Mouse (Mus musculus) kidney, postnatal 0 days (tissue): Measurements from ENCODE around the gene Rab1b. TPM values are rescaled to one million over a fixed set of nuclear protein-coding genes. Genes with fewer than 3 reads are reported as not detected.

Experiments used
- ATAC-seq: fragments of 200-750 bp; cut with Nextera tagmentation; replicated peaks from 2 replicates; pipeline ENCODE4 v1.8.0; 2017; ENCODE audit warnings: low read depth, moderate number of reproducible peaks, moderate TSS enrichment, moderate library complexity; ENCODE audit not compliant: low FRiP score
- DNase-seq: peaks from one replicate; pipeline ENCODE4 v3.0.0-alpha.2; 2016; ENCODE audit warnings: low spot score
- H3K27ac ChIP-seq: fragments of 300-500 bp; sonication (generic); 2 replicates; pipeline ENCODE4 v1.5.1; 2014; ENCODE audit warnings: mild to moderate bottlenecking
- H3K27me3 ChIP-seq: fragments of 300-500 bp; sonication (generic); 2 replicates; pipeline ENCODE4 v1.6.1; 2014; ENCODE audit warnings: low read length, mixed read lengths; ENCODE audit not compliant: insufficient read depth
- H3K36me3 ChIP-seq: fragments of 300-500 bp; sonication (generic); 2 replicates; pipeline ENCODE4 v1.6.1; 2014; ENCODE audit warnings: low read length, mixed read lengths; ENCODE audit not compliant: insufficient read depth
- H3K4me1 ChIP-seq: fragments of 300-500 bp; sonication (generic); replicated peaks from 2 replicates; pipeline ENCODE4 v1.6.1; 2014; ENCODE audit warnings: antibody characterized with exemption, low read length, mixed read lengths; ENCODE audit not compliant: insufficient read depth
- H3K4me2 ChIP-seq: fragments of 300-500 bp; sonication (generic); 2 replicates; pipeline ENCODE4 v1.6.1; 2014; ENCODE audit warnings: mild to moderate bottlenecking, low read length, moderate library complexity, mixed read lengths
- H3K4me3 ChIP-seq: fragments of 300-500 bp; sonication (generic); replicated peaks from 2 replicates; pipeline ENCODE4 v1.5.1; 2014; ENCODE audit warnings: low read depth, low read length
- H3K9ac ChIP-seq: fragments of 300-500 bp; sonication (generic); 2 replicates; pipeline ENCODE4 v1.6.1; 2014; ENCODE audit warnings: low read depth, low read length
- H3K9me3 ChIP-seq: fragments of 300-500 bp; sonication (generic); replicated peaks from 2 replicates; pipeline ENCODE4 v1.6.1; 2016; ENCODE audit warnings: low read length, inconsistent platforms, mixed read lengths
- CTCF ChIP-seq: IDR thresholded peaks from 2 replicates; pipeline ENCODE4 v1.5.1; 2016; ENCODE audit warnings: antibody characterized with exemption, low read depth, mild to moderate bottlenecking, moderate library complexity
- WGBS: fragments of 180-500 bp; shearing (Covaris S2); extraction: QIAGEN DNeasy Blood & Tissue Kit; methylation state at CpG from one replicate; pipeline ENCODE4 v1.1.7; 2014; 5-methylcytosine and 5-hydroxymethylcytosine counted together
- polyA plus RNA-seq: library from polyadenylated mRNA; unstranded; fragments of >200 nt; fragmentation: Nextera tagmentation; extraction: Ambion mirVana; gene quantifications from 2 replicates; pipeline ENCODE4 v1.2.1, GENCODE M21; 2015

Rab1b gene
- polyA plus RNA-seq, 1 experiment from 2014 or later = 270 TPM

DNA sequence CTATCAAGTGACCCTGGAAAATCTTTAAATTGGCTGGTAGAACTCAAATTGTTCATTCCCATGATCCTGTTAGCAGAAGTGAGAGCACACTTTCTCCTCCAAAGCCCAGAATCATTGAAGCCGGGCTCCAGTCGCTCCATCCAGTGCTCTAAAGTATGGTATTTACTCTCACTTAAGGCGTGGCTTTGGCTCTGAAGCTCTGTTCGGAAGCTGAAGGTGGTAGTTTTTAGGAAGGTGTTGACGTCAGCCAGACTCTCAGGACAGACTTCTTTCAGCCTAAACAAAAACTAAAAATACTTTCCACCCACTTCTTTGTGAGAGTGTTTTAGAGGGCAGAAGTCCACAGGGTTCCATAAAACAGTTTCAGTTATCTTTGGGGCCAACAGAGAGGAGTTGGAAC lies 33.4 kb downstream of the Rab1b start:
- no peaks in the 10 kb centered on the region for H3K27me3 ChIP-seq
- no peak for TF ChIP-seq CTCF
- DNase-seq (no peak), ATAC-seq (no peak)
- WGBS = 34% methylated on average over 5 of the region's 5 CpGs
- H3K4me2 ChIP-seq = no peak overlapping the region
- H3K9ac ChIP-seq = no peak overlapping the region
- no peak overlapping the region for H3K27ac ChIP-seq
- no peaks in the 10 kb centered on the region for H3K36me3 ChIP-seq
- H3K9me3 ChIP-seq = no peaks in the 10 kb centered on the region
- no peak overlapping the region for H3K4me3 ChIP-seq
- peaks cover 7% of the 10 kb centered on the region for H3K4me1 ChIP-seq

DNA sequence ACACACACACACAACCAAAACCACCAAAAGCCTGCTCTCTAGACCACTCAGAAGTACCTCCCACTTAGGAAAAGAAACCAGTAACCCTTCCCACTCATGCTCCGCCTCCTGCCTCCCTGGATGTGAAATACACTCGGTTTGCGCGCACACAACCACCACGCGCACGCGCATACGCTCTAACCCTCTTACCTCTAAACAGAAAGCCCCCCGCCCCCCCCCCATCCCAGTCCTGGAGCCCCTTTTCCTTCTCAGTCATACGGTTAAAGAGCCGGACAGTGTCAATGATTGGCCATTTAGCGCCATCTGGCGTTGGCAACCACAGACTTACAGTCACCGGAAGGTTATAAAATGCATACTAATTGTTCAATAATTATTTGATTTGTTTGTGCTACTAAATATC lies 33.8 kb downstream of the Rab1b start:
- Histone ChIP-seq H3K9ac (no peak overlapping the region), H3K4me2 (peak overlapping the region; percentile 86), H3K27me3 (no peaks in the 10 kb centered on the region), H3K27ac (no peak overlapping the region), H3K9me3 (no peaks in the 10 kb centered on the region), H3K36me3 (no peaks in the 10 kb centered on the region), H3K4me3 (peak overlapping the region; percentile 49; the same call in 1 of the 2 replicates), H3K4me1 (peaks cover 12% of the 10 kb centered on the region)
- WGBS = 1% methylated on average over 15 of the region's 15 CpGs
- ATAC-seq (peak; percentile 30; the same call in 1 of the 2 replicates), DNase-seq (peak; percentile 85)
- TF ChIP-seq CTCF = peak; percentile 72

DNA sequence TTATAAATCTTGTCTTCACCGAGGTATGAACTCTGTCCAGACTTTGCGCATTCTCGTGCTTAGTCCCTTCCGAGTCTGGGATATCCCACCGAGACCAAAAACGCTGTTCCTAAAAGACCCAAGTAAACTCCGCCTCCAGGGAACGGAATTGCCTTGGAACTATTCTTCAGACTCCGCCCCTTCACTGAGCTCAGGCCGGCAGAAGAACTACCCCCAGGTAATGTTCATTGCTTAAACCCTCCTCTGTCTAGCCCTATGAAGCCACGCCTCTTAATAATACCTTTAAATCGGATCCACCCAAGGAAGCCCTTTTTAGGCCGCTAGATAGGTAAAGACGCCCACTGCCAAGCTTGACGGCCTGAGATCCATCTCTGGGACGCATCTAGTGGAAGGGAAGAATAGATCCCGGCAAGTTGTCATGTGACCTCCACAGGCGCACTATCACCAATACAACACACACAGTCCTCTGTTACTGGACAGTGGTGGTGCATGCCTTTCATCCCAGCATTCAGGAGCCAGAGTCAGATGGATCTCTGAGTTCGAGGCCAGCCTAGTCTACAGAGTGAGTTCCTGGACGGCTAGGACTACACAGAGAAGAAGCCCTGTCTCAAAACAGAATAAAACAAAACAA lies 34.4 kb downstream of the Rab1b start:
- Histone ChIP-seq H3K4me1 (peaks cover 17% of the 10 kb centered on the region), H3K4me3 (peak overlapping the region; percentile 49), H3K27me3 (no peaks in the 10 kb centered on the region), H3K9ac (0 out of 2 replicates have a peak overlapping the region, but pooled peaks have one; percentile 32), H3K9me3 (no peaks in the 10 kb centered on the region), H3K27ac (peak overlapping the region; percentile 76; the same call in 1 of the 2 replicates), H3K4me2 (peak overlapping the region; percentile 86), H3K36me3 (no peaks in the 10 kb centered on the region)
- peak; percentile 5; the same call in 1 of the 2 replicates for ATAC-seq
- 2% methylated on average over 20 of the region's 20 CpGs for WGBS
- DNase-seq = peak; percentile 80
- no peak for TF ChIP-seq CTCF

DNA sequence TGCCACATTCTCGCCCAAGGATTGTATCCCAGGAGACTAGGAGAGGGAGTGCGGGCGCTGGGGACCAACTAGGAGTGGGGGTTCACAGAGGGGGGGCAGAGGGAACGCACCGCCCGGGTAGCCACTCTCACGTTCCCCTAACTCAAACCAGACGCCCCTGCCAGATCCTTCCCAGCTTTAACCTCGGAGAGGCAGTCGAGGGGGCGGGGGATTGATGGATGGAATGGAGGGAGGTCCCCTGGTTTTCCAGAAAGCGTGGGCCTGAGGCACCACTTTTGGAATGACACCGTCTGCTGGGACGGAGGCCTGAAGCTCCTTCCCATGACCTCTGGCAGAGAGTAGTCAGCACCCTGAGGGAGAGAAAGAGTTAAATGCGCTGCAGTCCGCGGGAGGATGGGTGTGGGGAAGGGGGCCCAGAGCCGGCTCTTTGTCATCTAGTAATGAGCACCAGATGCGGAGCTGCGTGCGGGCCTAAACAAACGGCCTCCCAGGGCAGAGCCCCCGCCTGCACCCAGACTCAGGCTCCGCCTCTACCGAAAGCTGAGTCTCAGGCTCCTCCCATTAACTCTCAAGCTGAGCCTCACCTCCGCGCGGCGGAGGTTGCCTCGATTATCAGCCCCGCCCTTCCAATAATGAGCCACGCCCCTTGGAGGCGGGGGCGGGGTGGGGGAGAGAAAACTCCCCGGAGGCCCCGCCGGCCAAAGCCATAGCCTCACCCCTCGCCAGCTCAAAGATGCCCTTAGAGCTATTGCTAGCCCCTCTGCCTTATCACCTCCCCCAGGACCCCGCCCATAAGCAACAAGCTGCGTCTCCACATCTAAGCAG lies 35.1 kb downstream of the Rab1b start:
- DNase-seq (peak; percentile 94), ATAC-seq (peak; percentile 72)
- WGBS = 1% methylated on average over 39 of the region's 40 CpGs
- H3K9ac ChIP-seq = peak overlapping the region; percentile 32; the same call in 1 of the 2 replicates
- H3K9me3 ChIP-seq = no peaks in the 10 kb centered on the region
- TF ChIP-seq CTCF = no peak
- H3K36me3 ChIP-seq = no peaks in the 10 kb centered on the region
- peak overlapping the region; percentile 76; the same call in 1 of the 2 replicates for H3K27ac ChIP-seq
- peak overlapping the region; percentile 86 for H3K4me2 ChIP-seq
- H3K27me3 ChIP-seq = no peaks in the 10 kb centered on the region
- H3K4me3 ChIP-seq = peak overlapping the region; percentile 49
- H3K4me1 ChIP-seq = peaks cover 24% of the 10 kb centered on the region

DNA sequence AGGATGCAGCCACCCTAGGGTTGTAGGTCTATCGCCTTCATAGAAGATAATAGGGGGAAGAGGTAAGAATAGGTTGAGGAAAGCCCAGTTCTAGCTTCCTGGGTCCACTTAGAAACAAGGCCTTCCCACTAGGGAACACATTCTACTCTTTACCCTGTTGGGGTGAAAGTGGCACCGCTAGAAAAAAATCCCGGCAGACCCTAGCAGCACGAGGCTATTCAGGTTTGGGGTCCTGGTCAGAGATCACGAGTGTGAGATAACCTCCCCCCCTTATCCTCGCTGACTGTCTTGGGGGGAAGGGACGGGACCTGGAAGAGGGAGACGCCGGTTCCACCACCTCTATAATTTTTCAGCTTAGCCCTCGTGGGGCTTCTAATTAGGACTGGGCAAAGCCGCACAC lies 35.8 kb downstream of the Rab1b start:
- no peak for TF ChIP-seq CTCF
- Histone ChIP-seq H3K4me1 (peaks cover 25% of the 10 kb centered on the region), H3K27ac (peak overlapping the region; percentile 76; the same call in 1 of the 2 replicates), H3K4me2 (peak overlapping the region; percentile 86), H3K9me3 (no peaks in the 10 kb centered on the region), H3K36me3 (no peaks in the 10 kb centered on the region), H3K4me3 (peak overlapping the region; percentile 49), H3K9ac (peak overlapping the region; percentile 32; the same call in 1 of the 2 replicates), H3K27me3 (no peaks in the 10 kb centered on the region)
- WGBS = 17% methylated on average over 11 of the region's 11 CpGs
- DNase-seq = no peak
- no peak for ATAC-seq

DNA sequence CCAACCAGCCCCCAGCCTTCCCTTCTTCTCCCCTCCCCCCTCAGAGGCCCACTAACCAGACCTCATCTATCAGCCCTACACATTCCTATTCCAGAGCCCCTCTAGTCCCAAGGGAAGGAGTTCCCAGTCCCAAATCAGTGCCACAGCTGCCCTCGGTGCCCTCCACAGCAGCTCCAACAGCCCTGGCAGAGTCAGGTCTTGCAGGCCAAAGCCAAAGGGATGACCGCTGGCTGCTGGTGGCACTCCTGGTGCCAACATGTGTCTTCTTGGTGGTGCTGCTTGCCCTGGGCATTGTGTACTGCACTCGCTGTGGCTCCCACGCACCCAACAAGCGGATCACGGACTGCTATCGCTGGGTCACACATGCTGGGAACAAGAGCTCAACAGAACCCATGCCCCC lies 36.9 kb downstream of the Rab1b start:
- no peak overlapping the region for H3K9ac ChIP-seq
- H3K4me1 ChIP-seq = peaks cover 27% of the 10 kb centered on the region
- H3K4me2 ChIP-seq = peak overlapping the region; percentile 86
- 72% methylated on average over 7 of the region's 7 CpGs for WGBS
- H3K9me3 ChIP-seq = no peaks in the 10 kb centered on the region
- DNase-seq (no peak), ATAC-seq (no peak)
- no peak for TF ChIP-seq CTCF
- 0 out of 2 replicates have a peak overlapping the region, but pooled peaks have one; percentile 7 for H3K4me3 ChIP-seq
- no peaks in the 10 kb centered on the region for H3K36me3 ChIP-seq
- no peak overlapping the region for H3K27ac ChIP-seq
- no peaks in the 10 kb centered on the region for H3K27me3 ChIP-seq
